Mouse (Mus musculus): ENCODE results near the gene Tex2. TPM values are rescaled to one million over a fixed set of nuclear protein-coding genes. Genes with fewer than 3 reads are reported as not detected.

The Tex2 gene
- polyA plus RNA-seq, 1 experiment from 2014 or later, result 11.9 TPM

GRCm38 (mm10) chr11:106532248-106532790 is 80.9 kb downstream of the Tex2 start:
- no peak for DNase-seq (ENCODE audit: low spot score)
- 87% methylated on average over 9 of the region's 9 CpGs for WGBS
- no peak for ATAC-seq
- Histone ChIP-seq H3K36me3 (ENCODE audit: control insufficient read depth, insufficient read depth, low read length) (peaks cover 10% of the 10 kb centered on the region; the same call in 1 of the 2 replicates), H3K4me2 (ENCODE audit: low read length) (no peak overlapping the region), H3K27me3 (replicated peaks; ENCODE audit: control insufficient read depth, insufficient read depth, low read length) (no peaks in the 10 kb centered on the region), H3K4me1 (ENCODE audit: control insufficient read depth, insufficient read depth, low read length) (no peaks in the 10 kb centered on the region), H3K9me3 (replicated peaks; ENCODE audit: control insufficient read depth, low read length) (no peaks in the 10 kb centered on the region), H3K4me3 (ENCODE audit: low read depth, low read length) (no peak overlapping the region), H3K9ac (ENCODE audit: low read length) (no peak overlapping the region), H3K27ac (ENCODE audit: low read depth, low read length) (no peak overlapping the region)

GRCm38 (mm10) chr11:106529786-106530185 is 83.4 kb downstream of the Tex2 start:
- no peak overlapping the region for H3K4me2 ChIP-seq (ENCODE audit: low read length)
- no peaks in the 10 kb centered on the region for H3K9me3 ChIP-seq (replicated peaks; ENCODE audit: control insufficient read depth, low read length)
- H3K36me3 ChIP-seq (ENCODE audit: control insufficient read depth, insufficient read depth, low read length), result peaks cover 6% of the 10 kb centered on the region; the same call in 1 of the 2 replicates
- no peak overlapping the region for H3K27ac ChIP-seq (ENCODE audit: low read depth, low read length)
- no peaks in the 10 kb centered on the region for H3K4me1 ChIP-seq (ENCODE audit: control insufficient read depth, insufficient read depth, low read length)
- no peaks in the 10 kb centered on the region for H3K27me3 ChIP-seq (replicated peaks; ENCODE audit: control insufficient read depth, insufficient read depth, low read length)
- H3K4me3 ChIP-seq (ENCODE audit: low read depth, low read length), result no peak overlapping the region
- no peak for DNase-seq (ENCODE audit: low spot score)
- no peak overlapping the region for H3K9ac ChIP-seq (ENCODE audit: low read length)
- no peak for ATAC-seq
- WGBS, result 94% methylated on average over 5 of the region's 5 CpGs

GRCm38 (mm10) chr11:106529113-106529512 is 84.1 kb downstream of the Tex2 start:
- H3K4me1 ChIP-seq (ENCODE audit: control insufficient read depth, insufficient read depth, low read length), result no peaks in the 10 kb centered on the region
- no peak overlapping the region for H3K9ac ChIP-seq (ENCODE audit: low read length)
- H3K36me3 ChIP-seq (ENCODE audit: control insufficient read depth, insufficient read depth, low read length), result peaks cover 6% of the 10 kb centered on the region; the same call in 1 of the 2 replicates
- DNase-seq (ENCODE audit: low spot score), result peak; percentile 18
- ATAC-seq, result no peak
- 74% methylated on average over 4 of the region's 4 CpGs for WGBS
- no peaks in the 10 kb centered on the region for H3K9me3 ChIP-seq (replicated peaks; ENCODE audit: control insufficient read depth, low read length)
- H3K27ac ChIP-seq (ENCODE audit: low read depth, low read length), result no peak overlapping the region
- H3K4me3 ChIP-seq (ENCODE audit: low read depth, low read length), result no peak overlapping the region
- no peaks in the 10 kb centered on the region for H3K27me3 ChIP-seq (replicated peaks; ENCODE audit: control insufficient read depth, insufficient read depth, low read length)
- no peak overlapping the region for H3K4me2 ChIP-seq (ENCODE audit: low read length)

GRCm38 (mm10) chr11:106527926-106528325 is 85.3 kb downstream of the Tex2 start:
- Histone ChIP-seq H3K4me1 (ENCODE audit: control insufficient read depth, insufficient read depth, low read length) (no peaks in the 10 kb centered on the region), H3K36me3 (ENCODE audit: control insufficient read depth, insufficient read depth, low read length) (peaks cover 6% of the 10 kb centered on the region; the same call in 1 of the 2 replicates), H3K27me3 (replicated peaks; ENCODE audit: control insufficient read depth, insufficient read depth, low read length) (no peaks in the 10 kb centered on the region), H3K4me3 (ENCODE audit: low read depth, low read length) (no peak overlapping the region), H3K4me2 (ENCODE audit: low read length) (no peak overlapping the region), H3K27ac (ENCODE audit: low read depth, low read length) (no peak overlapping the region), H3K9me3 (replicated peaks; ENCODE audit: control insufficient read depth, low read length) (no peaks in the 10 kb centered on the region), H3K9ac (ENCODE audit: low read length) (no peak overlapping the region)
- DNase-seq (ENCODE audit: low spot score) (no peak), ATAC-seq (no peak)
- WGBS, result 38% methylated on average over 1 of the region's 1 CpGs

GRCm38 (mm10) chr11:106527147-106527821 is 85.9 kb downstream of the Tex2 start:
- DNase-seq (ENCODE audit: low spot score), result no peak
- peaks cover 2% of the 10 kb centered on the region; the same call in 1 of the 2 replicates for H3K36me3 ChIP-seq (ENCODE audit: control insufficient read depth, insufficient read depth, low read length)
- H3K9ac ChIP-seq (ENCODE audit: low read length), result no peak overlapping the region
- no peak overlapping the region for H3K4me3 ChIP-seq (ENCODE audit: low read depth, low read length)
- no peaks in the 10 kb centered on the region for H3K9me3 ChIP-seq (replicated peaks; ENCODE audit: control insufficient read depth, low read length)
- no peak overlapping the region for H3K4me2 ChIP-seq (ENCODE audit: low read length)
- ATAC-seq, result no peak
- no peaks in the 10 kb centered on the region for H3K4me1 ChIP-seq (ENCODE audit: control insufficient read depth, insufficient read depth, low read length)
- WGBS, result 53% methylated on average over 10 of the region's 10 CpGs
- no peak overlapping the region for H3K27ac ChIP-seq (ENCODE audit: low read depth, low read length)
- H3K27me3 ChIP-seq (replicated peaks; ENCODE audit: control insufficient read depth, insufficient read depth, low read length), result no peaks in the 10 kb centered on the region

- 39% methylated on average over 3 of the region's 3 CpGs for WGBS
- Histone ChIP-seq H3K4me2 (ENCODE audit: low read length) (no peak overlapping the region), H3K4me3 (ENCODE audit: low read depth, low read length) (no peak overlapping the region), H3K27me3 (replicated peaks; ENCODE audit: control insufficient read depth, insufficient read depth, low read length) (no peaks in the 10 kb centered on the region), H3K9ac (ENCODE audit: low read length) (no peak overlapping the region), H3K4me1 (ENCODE audit: control insufficient read depth, insufficient read depth, low read length) (no peaks in the 10 kb centered on the region), H3K27ac (ENCODE audit: low read depth, low read length) (no peak overlapping the region), H3K9me3 (replicated peaks; ENCODE audit: control insufficient read depth, low read length) (no peaks in the 10 kb centered on the region), H3K36me3 (ENCODE audit: control insufficient read depth, insufficient read depth, low read length) (no peaks in the 10 kb centered on the region)
- ATAC-seq (no peak), DNase-seq (ENCODE audit: low spot score) (no peak)
Observed at GRCm38 (mm10) chr11:106522538-106522937, 90.7 kb downstream of the Tex2 start.

GRCm38 (mm10) chr11:106521612-106522011 is 91.6 kb downstream of the Tex2 start:
- no peak for ATAC-seq
- Histone ChIP-seq H3K4me3 (ENCODE audit: low read depth, low read length) (no peak overlapping the region), H3K4me2 (ENCODE audit: low read length) (no peak overlapping the region), H3K36me3 (ENCODE audit: control insufficient read depth, insufficient read depth, low read length) (no peaks in the 10 kb centered on the region), H3K27ac (ENCODE audit: low read depth, low read length) (no peak overlapping the region), H3K27me3 (replicated peaks; ENCODE audit: control insufficient read depth, insufficient read depth, low read length) (no peaks in the 10 kb centered on the region), H3K4me1 (ENCODE audit: control insufficient read depth, insufficient read depth, low read length) (no peaks in the 10 kb centered on the region), H3K9ac (ENCODE audit: low read length) (no peak overlapping the region), H3K9me3 (replicated peaks; ENCODE audit: control insufficient read depth, low read length) (no peaks in the 10 kb centered on the region)
- 44% methylated on average over 4 of the region's 4 CpGs for WGBS
- no peak for DNase-seq (ENCODE audit: low spot score)

- Histone ChIP-seq H3K4me2 (ENCODE audit: low read length) (no peak overlapping the region), H3K4me1 (ENCODE audit: control insufficient read depth, insufficient read depth, low read length) (no peaks in the 10 kb centered on the region), H3K9ac (ENCODE audit: low read length) (no peak overlapping the region), H3K27me3 (replicated peaks; ENCODE audit: control insufficient read depth, insufficient read depth, low read length) (no peaks in the 10 kb centered on the region), H3K4me3 (ENCODE audit: low read depth, low read length) (no peak overlapping the region), H3K36me3 (ENCODE audit: control insufficient read depth, insufficient read depth, low read length) (no peaks in the 10 kb centered on the region), H3K9me3 (replicated peaks; ENCODE audit: control insufficient read depth, low read length) (no peaks in the 10 kb centered on the region), H3K27ac (ENCODE audit: low read depth, low read length) (no peak overlapping the region)
- WGBS, result 24% methylated on average over 3 of the region's 3 CpGs
- no peak for DNase-seq (ENCODE audit: low spot score)
- no peak for ATAC-seq
Observed at GRCm38 (mm10) chr11:106520404-106520803, 92.8 kb downstream of the Tex2 start.

- Histone ChIP-seq H3K9me3 (replicated peaks; ENCODE audit: control insufficient read depth, low read length) (no peaks in the 10 kb centered on the region), H3K4me2 (ENCODE audit: low read length) (no peak overlapping the region), H3K27me3 (replicated peaks; ENCODE audit: control insufficient read depth, insufficient read depth, low read length) (no peaks in the 10 kb centered on the region), H3K4me3 (ENCODE audit: low read depth, low read length) (no peak overlapping the region), H3K27ac (ENCODE audit: low read depth, low read length) (no peak overlapping the region), H3K9ac (ENCODE audit: low read length) (no peak overlapping the region), H3K4me1 (ENCODE audit: control insufficient read depth, insufficient read depth, low read length) (no peaks in the 10 kb centered on the region), H3K36me3 (ENCODE audit: control insufficient read depth, insufficient read depth, low read length) (no peaks in the 10 kb centered on the region)
- no peak for DNase-seq (ENCODE audit: low spot score)
- 55% methylated on average over 4 of the region's 4 CpGs for WGBS
- ATAC-seq, result no peak
Observed at GRCm38 (mm10) chr11:106519519-106519918, 93.7 kb downstream of the Tex2 start.
